Mouse (Mus musculus): ENCODE results near the gene Pih1d2. TPM values are rescaled to one million over a fixed set of nuclear protein-coding genes. Genes with fewer than 3 reads are reported as not detected.

Pih1d2 gene
- total RNA-seq (2021) = under 1 TPM; 0.59 to 0.69 TPM

GRCm38 (mm10) chr9:50616766-50617603 lies at the start of gene Pih1d2, which contains the start of gene Nkapd1:
Pih1d2 (plus strand) TSS chr9:50617321.
Nkapd1 (minus strand) TSS chr9:50617464.
- DNase-seq = peak; percentile 92

GRCm38 (mm10) chr9:50567372-50567771 lies 49.7 kb upstream of the Pih1d2 start:
- DNase-seq = no peak

GRCm38 (mm10) chr9:50567881-50568280 lies 49.2 kb upstream of the Pih1d2 start:
- DNase-seq = no peak

GRCm38 (mm10) chr9:50569599-50570525 lies 47.3 kb upstream of the Pih1d2 start:
- no peak for DNase-seq

- no peak for DNase-seq
Observed at GRCm38 (mm10) chr9:50580370-50580769, 36.8 kb upstream of the Pih1d2 start.

GRCm38 (mm10) chr9:50585145-50585818 lies 31.8 kb upstream of the Pih1d2 start:
- no peak for DNase-seq

- DNase-seq = no peak
Observed at GRCm38 (mm10) chr9:50586955-50587354, 30.2 kb upstream of the Pih1d2 start.

- DNase-seq = no peak
Observed at GRCm38 (mm10) chr9:50590856-50591518, 26.1 kb upstream of the Pih1d2 start.

- no peak for DNase-seq
Observed at GRCm38 (mm10) chr9:50592955-50593354, 24.2 kb upstream of the Pih1d2 start.

- peak; percentile 34 for DNase-seq
Observed at GRCm38 (mm10) chr9:50593544-50593943, 23.6 kb upstream of the Pih1d2 start.

GRCm38 (mm10) chr9:50594794-50595417 lies 22.2 kb upstream of the Pih1d2 start:
- no peak for DNase-seq

- no peak for DNase-seq
Observed at GRCm38 (mm10) chr9:50596973-50597372, 20.1 kb upstream of the Pih1d2 start.

- DNase-seq = no peak
Observed at GRCm38 (mm10) chr9:50601536-50601935, 15.6 kb upstream of the Pih1d2 start.

- no peak for DNase-seq
Observed at GRCm38 (mm10) chr9:50602055-50602845, 14.9 kb upstream of the Pih1d2 start.

- DNase-seq = peak; percentile 94
Observed at GRCm38 (mm10) chr9:50603189-50603997, 13.7 kb upstream of the Pih1d2 start, which contains the start of the genes Sdhd and Timm8b. Sdhd (minus strand) TSS chr9:50603812. Timm8b (plus strand) TSS chr9:50603910.

GRCm38 (mm10) chr9:50603998-50604324 lies 13.2 kb upstream of the Pih1d2 start:
- no peak for DNase-seq

- no peak for DNase-seq
Observed at GRCm38 (mm10) chr9:50604338-50604737, 12.8 kb upstream of the Pih1d2 start.

GRCm38 (mm10) chr9:50612115-50612514 lies 5.0 kb upstream of the Pih1d2 start:
- no peak for DNase-seq

- DNase-seq = no peak
Observed at GRCm38 (mm10) chr9:50616161-50616560, 960 bp upstream of the Pih1d2 start.

All from heart, postnatal 4 days (tissue).